Mouse (Mus musculus): Measurements from ENCODE around the gene Gm3183.
"Not testable (repeated sequence)": the region's sequence is repeated elsewhere in the genome, so short reads cannot be mapped to it uniquely, and the experiment has no call there.

Gm3183 gene

GRCm38 (mm10) chr5:94865136-94865535, at the start of gene Gm3183:
Gene Gm3183, plus strand, starts transcription at chr5:94865436.
- DNase-seq (ENCODE audit: low read depth, low spot score): not testable (repeated sequence)

Measured in A20 (cell line).